Mouse (Mus musculus) frontal cortex, adult (tissue): ENCODE measurements around the gene Wfdc6a.
A peak's percentile ranks its signal among the peaks of the same experiment; 100 is the strongest.
"Not testable (repeated sequence)": the region's sequence is repeated elsewhere in the genome, so short reads cannot be mapped to it uniquely, and the experiment has no call there.

ENCODE experiments used
- ATAC-seq: cut with Nextera tagmentation; 2 replicates; pipeline ENCODE4 v1.9.2; 2017; ENCODE audit warnings: mild to moderate bottlenecking, moderate library complexity, mixed read lengths; ENCODE audit not compliant: low TSS enrichment

Gene Wfdc6a

DNA sequence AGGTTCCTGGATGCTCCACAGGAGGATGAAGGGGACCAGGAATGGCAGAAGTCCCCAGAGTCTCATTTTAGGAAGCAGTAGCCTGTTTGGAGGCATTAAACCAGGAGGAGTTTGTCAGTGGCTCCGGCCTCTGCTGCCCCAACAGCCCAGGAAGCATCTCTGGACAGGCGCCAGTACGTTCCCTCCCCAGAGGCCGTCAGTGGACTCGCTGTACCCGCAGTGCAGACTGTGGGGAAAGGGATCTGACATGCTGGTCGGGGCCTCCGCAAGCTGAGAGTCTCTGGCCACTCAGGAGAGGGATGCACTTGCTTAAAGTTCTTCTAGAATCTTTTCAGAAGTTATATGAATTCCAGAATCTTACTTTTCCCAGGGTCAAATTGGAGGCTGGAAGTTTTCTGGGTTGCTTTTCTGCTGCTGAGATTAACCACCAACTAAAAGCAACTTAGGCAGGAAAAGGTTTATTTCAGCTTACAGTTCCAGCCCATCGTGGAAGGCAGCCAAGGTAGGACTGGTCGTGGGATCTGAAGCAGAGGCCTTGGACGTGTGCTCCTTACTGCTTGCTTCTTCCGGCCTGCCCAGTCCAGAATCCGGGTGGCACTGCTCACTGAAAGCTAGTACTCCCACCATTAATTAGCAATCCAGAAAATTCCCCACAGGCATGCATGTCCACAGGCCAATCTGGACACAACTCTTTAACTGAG lies at the start of gene Wfdc6a:
Gene Wfdc6a, minus strand, starts transcription at position 423 of the 701 bp plus-strand sequence.
- ATAC-seq, result not testable (repeated sequence)

DNA sequence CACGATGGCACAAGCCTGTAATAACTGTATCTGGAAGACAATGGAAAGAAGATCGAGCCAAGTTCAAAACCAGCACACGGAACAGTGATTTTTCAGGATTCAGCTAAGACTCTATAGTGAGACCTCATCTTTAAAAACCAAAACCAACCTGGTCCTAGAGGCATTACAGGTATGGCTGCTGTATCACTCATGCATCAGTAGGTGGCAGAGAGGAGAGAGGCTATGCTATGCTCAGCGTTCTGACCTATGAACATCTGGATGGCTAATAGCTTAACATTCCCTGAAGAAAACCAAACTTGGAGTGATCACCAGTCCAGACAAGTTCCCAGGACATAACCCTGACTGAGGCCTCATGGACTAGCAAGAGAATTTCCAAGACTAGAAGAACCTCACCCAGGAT lies 36.5 kb upstream of the Wfdc6a start:
- ATAC-seq, result no peak

DNA sequence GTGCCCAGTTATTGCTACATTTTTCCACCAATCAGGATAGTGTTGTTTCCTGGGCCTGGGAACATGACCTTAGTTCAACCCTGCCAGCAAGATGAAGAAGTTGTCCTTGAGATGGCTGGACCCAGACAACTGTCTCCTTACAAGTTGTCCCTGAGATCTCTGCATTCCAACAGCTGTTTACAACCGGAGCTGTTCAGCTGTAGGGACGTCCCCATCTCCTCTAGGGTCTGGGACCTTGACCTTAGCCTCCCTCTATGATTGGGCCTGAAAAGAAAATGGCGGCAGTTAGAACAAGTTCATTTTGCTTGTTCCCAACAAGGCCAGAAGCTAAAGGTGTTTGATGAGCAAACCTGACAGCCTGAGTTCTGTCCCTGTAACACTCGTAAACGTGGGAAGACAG lies 33.8 kb upstream of the Wfdc6a start:
- ATAC-seq, result no peak

GRCm38 (mm10) chr2:164615386-164615785 lies 30.1 kb upstream of the Wfdc6a start:
- ATAC-seq, result no peak

- not testable (repeated sequence) for ATAC-seq
Measured at GRCm38 (mm10) chr2:164613471-164613870, 28.2 kb upstream of the Wfdc6a start, which contains the start of the genes Wfdc6b and Wfdc8. Gene Wfdc6b, plus strand, starts transcription at chr2:164613522. Gene Wfdc8, minus strand, starts transcription at chr2:164613626.

DNA sequence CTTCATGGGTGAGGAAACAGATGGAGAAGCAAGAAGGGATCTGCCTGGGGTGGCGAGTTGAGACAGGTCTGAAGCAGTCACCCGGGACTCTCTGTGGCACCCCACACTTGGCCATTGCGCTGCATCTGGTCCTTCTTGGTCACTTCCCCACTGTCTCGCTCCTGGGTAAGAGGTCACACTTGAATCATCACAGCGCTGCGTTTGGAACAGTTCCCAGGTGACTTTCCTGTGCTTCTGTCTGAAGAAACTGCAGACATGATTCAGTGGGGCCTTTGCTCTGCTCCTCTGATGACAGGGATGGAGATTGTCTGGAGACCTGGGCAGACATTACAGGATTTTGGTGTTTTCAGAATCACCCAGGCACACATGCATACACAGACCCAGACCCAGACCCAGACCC lies 23.5 kb upstream of the Wfdc6a start:
- ATAC-seq, result no peak

DNA sequence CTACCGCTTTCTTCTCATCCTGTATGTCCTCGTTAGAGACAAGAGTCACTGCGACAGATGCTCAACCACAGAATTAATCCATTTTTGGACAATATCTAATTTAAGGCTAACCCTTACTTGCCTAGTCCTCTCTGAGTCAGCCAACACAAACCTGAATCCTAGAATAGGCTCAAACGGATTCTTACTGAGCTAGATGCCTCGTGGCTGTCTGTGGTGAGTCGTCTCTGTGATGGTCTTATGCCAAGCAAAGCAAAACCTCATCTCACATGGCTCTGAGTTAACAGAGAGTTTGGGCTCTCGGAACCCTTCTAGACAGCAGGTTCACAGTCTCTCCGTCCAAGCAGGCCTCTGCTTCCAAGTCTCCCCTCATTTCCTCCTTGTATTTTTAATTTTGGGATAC lies 19.2 kb upstream of the Wfdc6a start:
- ATAC-seq, result peak; percentile 27; the same call in 1 of the 2 replicates

GRCm38 (mm10) chr2:164603482-164603881 lies 18.2 kb upstream of the Wfdc6a start:
- no peak for ATAC-seq

- no peak for ATAC-seq
Measured at GRCm38 (mm10) chr2:164600179-164600578, 14.9 kb upstream of the Wfdc6a start.

GRCm38 (mm10) chr2:164593494-164593893 lies 8.2 kb upstream of the Wfdc6a start, which contains the start of gene Eppin:
Gene Eppin, minus strand, starts transcription at chr2:164593594.
- no peak for ATAC-seq

DNA sequence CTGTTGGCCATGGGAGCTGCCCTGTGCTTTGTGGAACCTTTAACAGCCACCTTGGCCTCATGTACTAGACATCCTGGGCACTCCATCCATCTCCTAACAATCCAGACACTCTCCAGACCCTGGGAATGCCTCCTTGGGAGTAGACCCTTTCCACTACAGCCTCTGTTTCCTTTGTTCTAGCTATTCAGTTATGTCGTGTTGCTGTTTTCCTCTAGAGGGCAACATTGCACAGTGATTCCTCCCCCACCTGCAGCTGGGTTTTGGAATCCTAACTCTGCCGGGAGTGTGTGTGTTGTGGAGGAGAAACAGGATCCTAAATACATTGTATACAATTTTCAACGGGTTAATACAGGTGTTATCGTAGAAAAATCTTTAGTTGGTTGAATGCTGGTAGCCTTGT lies 6.8 kb upstream of the Wfdc6a start:
- peak; percentile 67 for ATAC-seq

- ATAC-seq, result not testable (repeated sequence)
Measured at GRCm38 (mm10) chr2:164573359-164573758, 11.9 kb downstream of the Wfdc6a start, which contains the start of gene Spint3. Gene Spint3, minus strand, starts transcription at chr2:164573459.

GRCm38 (mm10) chr2:164567460-164567859 lies 17.8 kb downstream of the Wfdc6a start:
- no peak for ATAC-seq

DNA sequence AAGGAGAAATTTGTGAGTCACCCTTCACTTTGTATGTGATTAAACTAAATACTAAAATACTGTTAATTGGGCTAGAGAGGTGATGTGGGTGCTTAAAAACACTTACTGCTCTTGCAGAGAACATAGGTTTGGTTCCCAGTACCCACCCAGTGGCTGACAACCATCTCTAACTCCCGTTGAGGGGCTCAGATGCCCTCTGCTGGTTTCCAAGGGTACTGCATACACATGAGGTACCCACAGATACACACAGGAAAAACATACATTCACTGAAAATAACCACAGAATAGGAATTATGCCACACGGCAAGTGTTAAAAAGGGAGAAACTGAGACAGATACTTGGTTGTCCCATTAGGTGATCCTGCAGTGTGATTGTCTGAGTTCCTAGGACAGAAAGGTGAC lies 18.2 kb downstream of the Wfdc6a start:
- ATAC-seq, result no peak

DNA sequence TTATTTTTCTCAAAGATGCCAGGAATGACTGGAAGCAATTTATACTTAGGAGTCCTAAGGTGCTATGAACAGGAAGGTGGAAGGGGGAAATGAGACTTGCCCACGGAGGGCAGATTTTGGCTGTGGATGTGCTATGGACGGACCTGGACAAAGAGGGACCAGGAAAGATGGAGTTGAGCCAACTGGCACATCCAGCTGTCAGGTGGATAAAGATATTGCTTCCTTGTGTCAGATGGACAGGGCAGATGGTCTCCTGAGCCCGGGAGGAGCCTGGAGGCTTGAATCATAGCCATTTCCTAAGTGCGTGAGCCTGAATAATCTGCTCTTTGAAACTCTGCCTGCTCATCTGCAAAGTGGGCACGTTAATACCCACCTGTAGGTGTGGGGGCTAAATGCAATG lies 20.9 kb downstream of the Wfdc6a start:
- no peak for ATAC-seq

- peak; percentile 81 for ATAC-seq
Measured at GRCm38 (mm10) chr2:164563339-164564038, 21.8 kb downstream of the Wfdc6a start.

DNA sequence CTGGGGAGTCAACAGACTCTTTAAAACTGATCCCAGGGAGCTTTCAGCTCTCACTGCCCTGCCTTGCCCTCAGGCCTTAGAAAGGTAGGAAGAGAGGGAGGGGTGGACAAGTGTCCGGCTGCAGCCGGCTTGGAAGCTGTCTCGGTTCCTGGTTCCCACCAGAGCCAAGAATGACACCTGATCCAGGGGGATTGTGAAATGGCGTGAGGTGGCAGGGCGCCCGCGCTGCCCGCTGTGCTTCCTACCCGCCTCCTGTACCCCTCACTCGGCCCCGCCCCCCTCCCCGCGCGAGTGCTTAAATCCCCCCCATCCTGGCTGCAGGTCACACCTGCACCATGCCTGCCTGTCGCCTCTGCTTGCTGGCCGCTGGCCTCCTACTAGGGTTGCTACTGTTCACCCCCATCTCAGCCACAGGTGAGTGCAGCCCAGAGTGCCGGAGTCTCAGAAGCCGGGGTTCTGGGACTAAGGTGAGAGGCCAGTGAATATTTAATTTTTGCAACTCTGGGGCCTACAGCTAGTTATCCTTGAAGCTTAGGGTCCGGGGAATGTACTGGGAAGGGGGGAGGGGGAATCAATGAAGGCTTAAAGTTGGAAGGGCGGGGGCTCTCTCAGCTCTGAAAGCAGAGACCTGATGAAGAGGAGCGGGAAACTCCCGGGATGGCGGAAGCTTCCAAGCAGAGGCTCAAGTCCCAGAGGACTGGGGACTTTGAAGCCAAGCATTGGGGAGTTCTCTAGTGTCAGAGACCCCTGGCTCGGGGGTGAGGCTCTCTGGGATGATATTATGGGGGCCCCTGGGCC lies 22.7 kb downstream of the Wfdc6a start, which contains the start of gene Wfdc2:
Gene Wfdc2, plus strand, starts transcription at position 23 of the 798 bp plus-strand sequence.
- no peak for ATAC-seq

DNA sequence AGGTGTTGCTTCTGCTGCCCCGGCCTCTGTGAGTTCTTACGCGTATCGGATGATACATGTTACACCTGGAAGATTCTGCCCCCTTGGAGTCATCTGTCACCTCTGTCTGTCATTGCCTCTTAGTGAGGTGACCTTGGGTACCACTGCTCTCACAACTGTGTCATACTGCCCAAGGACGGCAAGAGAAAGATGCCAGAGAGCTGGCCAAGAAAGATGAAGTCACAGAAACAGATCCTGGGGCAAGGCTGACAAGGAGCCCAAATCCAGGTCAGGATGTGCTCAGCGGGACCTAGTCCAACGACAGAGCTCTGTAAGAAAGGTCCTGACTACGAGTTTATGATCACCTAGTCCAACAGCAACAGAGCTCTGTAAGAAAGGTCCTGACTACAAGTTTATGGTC lies 25.1 kb downstream of the Wfdc6a start:
- no peak for ATAC-seq

- ATAC-seq, result no peak
Measured at GRCm38 (mm10) chr2:164558991-164559645, 26.1 kb downstream of the Wfdc6a start.

DNA sequence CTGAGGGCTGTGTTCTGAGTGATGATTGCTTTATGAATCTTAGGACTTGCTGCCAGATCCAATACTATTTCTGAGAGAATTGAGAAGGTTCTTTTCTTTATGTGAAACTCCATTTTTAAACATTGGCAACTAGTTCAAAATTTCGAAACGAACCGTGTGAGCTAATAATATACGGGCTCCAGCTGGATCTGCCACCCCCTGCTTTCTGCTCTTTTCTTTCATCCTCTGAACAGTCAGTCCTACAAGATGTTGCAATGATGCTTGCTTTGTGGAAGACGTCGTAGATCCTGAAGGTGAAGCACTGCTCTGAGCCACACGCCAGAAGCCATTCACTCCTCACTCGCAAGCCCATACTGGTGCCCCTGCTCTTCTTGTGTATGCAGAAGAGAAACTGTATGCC lies 26.8 kb downstream of the Wfdc6a start:
- ATAC-seq, result peak; percentile 88

- ATAC-seq, result no peak
Measured at GRCm38 (mm10) chr2:164551502-164551901, 33.7 kb downstream of the Wfdc6a start.

DNA sequence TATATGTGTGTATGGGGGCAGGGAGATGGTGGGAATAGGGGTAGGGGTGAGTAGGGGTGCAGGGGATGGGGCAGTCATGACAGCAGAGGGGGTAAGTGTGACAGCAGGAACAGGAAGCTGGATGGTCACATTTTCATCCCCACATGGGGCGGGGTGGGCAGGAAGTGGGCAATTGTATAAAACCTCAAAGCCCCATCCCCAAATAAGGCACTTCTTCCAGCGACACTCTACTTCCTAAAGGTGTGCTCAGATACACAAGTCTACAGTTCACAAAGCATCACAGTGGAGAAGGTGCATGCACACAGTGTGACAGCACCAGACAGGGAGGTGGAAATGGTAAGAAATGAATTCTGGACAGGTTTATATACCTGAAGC lies 34.4 kb downstream of the Wfdc6a start:
- ATAC-seq, result no peak
